Mouse (Mus musculus) G1E (cell line): ENCODE results near the gene 4933402N22Rik. TPM values are rescaled to one million over a fixed set of nuclear protein-coding genes. Genes with fewer than 3 reads are reported as not detected.
"Not testable (repeated sequence)": the region's sequence is repeated elsewhere in the genome, so short reads cannot be mapped to it uniquely, and the experiment has no call there.

Experiments
- ATAC-seq: 2 replicates; pipeline ENCODE4 v1.8.0; 2016; ENCODE audit warnings: mild to moderate bottlenecking; ENCODE audit not compliant: insufficient number of reproducible peaks, poor library complexity, low FRiP score, severe bottlenecking; ENCODE audit errors: extremely low read depth
- DNase-seq: peaks from one replicate; pipeline ENCODE4 v3.0.0; 2012; ENCODE audit warnings: low spot score
- H3K27me3 ChIP-seq: 2 replicates; pipeline ENCODE4 v1.6.1; 2012; ENCODE audit warnings: mild to moderate bottlenecking, low read length, inconsistent platforms; ENCODE audit not compliant: insufficient read depth
- H3K36me3 ChIP-seq: replicated peaks from 2 replicates; pipeline ENCODE3; 2012; ENCODE audit warnings: mild to moderate bottlenecking, inconsistent platforms
- H3K4me1 ChIP-seq: 2 replicates; pipeline ENCODE4 v1.6.1; 2012; ENCODE audit warnings: low read depth, low read length, inconsistent platforms, mixed read lengths; ENCODE audit not compliant: insufficient read depth
- H3K4me3 ChIP-seq: 2 replicates; pipeline ENCODE4 v1.5.1; 2012; ENCODE audit warnings: low read depth, mild to moderate bottlenecking, inconsistent platforms, low read length, moderate library complexity, mixed read lengths
- H3K9me3 ChIP-seq: replicated peaks from 2 replicates; pipeline ENCODE4 v1.6.1; 2012; ENCODE audit warnings: inconsistent platforms
- polyA plus RNA-seq: library from polyadenylated mRNA; stranded (reverse); fragments of >175 nt; gene quantifications from 2 replicates; pipeline ENCODE4 v1.2.3, GENCODE M21; 2012
- total RNA-seq, 2 experiments: library from RNA; stranded (forward) in 1 of 2; stranded (reverse) in 1 of 2; fragments of 200-1000 nt in 1 of 2; fragments of >200 nt in 1 of 2; fragmentation: Nextera tagmentation in 1 of 2; gene quantifications; 2 replicates each; pipeline ENCODE4 v1.2.3; 2014 to 2017

Gene 4933402N22Rik
- total RNA-seq (2014; fragmentation: Nextera tagmentation) (not detected in 2 replicates), total RNA-seq (2017) (not detected in 2 replicates), polyA plus RNA-seq (not detected in 2 replicates)

DNA sequence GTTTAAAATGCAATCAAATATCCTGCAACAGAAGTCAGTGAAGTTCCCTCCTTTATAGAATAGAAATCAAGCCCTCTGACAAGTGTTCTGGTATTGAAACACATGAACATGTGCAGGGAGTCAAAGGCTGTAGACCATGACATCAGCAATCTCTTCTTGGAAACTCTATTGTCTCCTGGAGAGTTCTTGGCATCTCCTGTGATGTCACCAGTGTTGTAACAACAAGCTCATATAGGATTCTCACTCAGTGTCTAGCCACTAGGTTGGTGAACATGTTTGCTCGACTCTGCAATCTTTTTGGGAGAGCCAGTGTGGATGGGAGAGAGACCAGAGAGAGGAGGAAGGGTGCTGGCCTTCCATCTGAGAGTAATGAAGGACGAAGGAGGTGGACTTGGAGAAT, at the start of gene 4933402N22Rik:
Gene 4933402N22Rik (plus strand): TSS at position 301 of the 400 bp plus-strand sequence.
- not testable (repeated sequence) for H3K9me3 ChIP-seq

DNA sequence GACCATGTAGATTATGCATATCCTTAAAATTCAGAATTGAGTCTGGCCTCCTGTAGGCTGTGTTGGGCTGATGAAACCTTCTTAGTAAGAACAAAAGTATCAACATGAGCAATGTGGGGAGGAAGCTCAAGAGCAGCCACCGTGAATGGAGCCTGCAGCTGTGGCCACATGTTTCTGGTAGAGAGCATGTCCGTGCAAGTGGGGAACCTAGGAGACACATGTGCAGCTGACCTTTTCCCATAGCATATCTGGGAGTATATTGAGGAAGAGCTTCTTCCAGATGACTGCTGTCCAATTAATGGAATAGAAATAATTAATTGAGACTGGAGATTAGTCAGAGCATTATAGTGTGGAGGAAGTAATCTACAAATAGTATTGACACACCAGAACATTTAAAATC, 5.9 kb downstream of the 4933402N22Rik start:
- DNase-seq, H3K27me3 ChIP-seq, H3K4me3 ChIP-seq, H3K36me3 ChIP-seq, H3K9me3 ChIP-seq, ATAC-seq, H3K4me1 ChIP-seq: not testable (repeated sequence)

More for the DNA sequence above, at the start of gene 4933402N22Rik:
- H3K4me1 ChIP-seq, ATAC-seq, H3K4me3 ChIP-seq, H3K36me3 ChIP-seq, DNase-seq, H3K27me3 ChIP-seq: not testable (repeated sequence)

Other genes with a start within 250 kb of the 4933402N22Rik start
- not detected in 2 replicates for gene Gm8922, start 236.1 kb upstream of the 4933402N22Rik start, total RNA-seq (2014; fragmentation: Nextera tagmentation)
- gene Gm8922, start 236.1 kb upstream of the 4933402N22Rik start, total RNA-seq (2017) = not detected in 2 replicates
- not detected in 2 replicates for gene Gm8922, start 236.1 kb upstream of the 4933402N22Rik start, polyA plus RNA-seq
- gene Gm8926, start 147.5 kb upstream of the 4933402N22Rik start, total RNA-seq (2014; fragmentation: Nextera tagmentation) = not detected in 2 replicates
- gene Gm8926, start 147.5 kb upstream of the 4933402N22Rik start, total RNA-seq (2017) = not detected in 2 replicates
- gene Gm8926, start 147.5 kb upstream of the 4933402N22Rik start, polyA plus RNA-seq = not detected in 2 replicates
- not detected in 2 replicates for gene Gm6465, start 72.5 kb upstream of the 4933402N22Rik start, total RNA-seq (2014; fragmentation: Nextera tagmentation)
- gene Gm6465, start 72.5 kb upstream of the 4933402N22Rik start, total RNA-seq (2017) = not detected in 2 replicates
- not detected in 2 replicates for gene Gm6465, start 72.5 kb upstream of the 4933402N22Rik start, polyA plus RNA-seq